Mouse (Mus musculus) kidney, embryonic 15.5 days (tissue): Measurements from ENCODE around the gene Kiz. TPM values are rescaled to one million over a fixed set of nuclear protein-coding genes. Genes with fewer than 3 reads are reported as not detected.

Source experiments
- polyA plus RNA-seq: library from polyadenylated mRNA; unstranded; fragments of >200 nt; fragmentation: Nextera tagmentation; extraction: Ambion mirVana; gene quantifications from 2 replicates; pipeline ENCODE4 v1.2.1, GENCODE M21; 2015

Gene Kiz
- polyA plus RNA-seq, 1 experiment from 2014 or later: 33.5 TPM

Other genes starting within 250 kb of the Kiz start
- gene Xrn2, start 157.1 kb downstream of the Kiz start, polyA plus RNA-seq: 80.9 and 81.3 TPM in 2 replicates
- gene Nkx2-4, start 229.6 kb downstream of the Kiz start, polyA plus RNA-seq: not detected in 2 replicates